Mouse (Mus musculus): ENCODE measurements around the gene Lrrk2.
"Not testable (repeated sequence)": the region's sequence is repeated elsewhere in the genome, so short reads cannot be mapped to it uniquely, and the experiment has no call there.

Gene Lrrk2

DNA sequence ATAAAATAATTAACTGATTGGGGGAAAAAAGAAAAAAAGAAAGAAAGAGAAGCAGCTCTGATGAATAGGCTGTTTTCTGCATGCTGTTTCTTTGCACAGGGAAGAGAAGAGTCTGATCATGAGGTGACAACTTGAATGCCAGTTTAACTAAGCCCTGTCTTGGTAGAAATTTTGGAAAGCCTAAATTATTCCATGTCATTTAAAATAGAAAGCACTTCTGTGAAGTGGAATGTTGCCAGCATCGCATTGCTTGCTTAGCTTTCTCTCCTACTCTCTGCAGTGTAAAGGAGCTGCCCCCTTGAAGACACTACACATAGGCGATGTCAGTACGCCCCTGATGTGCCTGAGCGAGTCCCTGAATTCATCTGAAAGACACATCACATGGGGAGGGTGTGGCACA, 133.5 kb downstream of the Lrrk2 start:
- no peak for DNase-seq (ENCODE audit: low read depth in 1 of 2, low spot score in 2 of 2)

DNA sequence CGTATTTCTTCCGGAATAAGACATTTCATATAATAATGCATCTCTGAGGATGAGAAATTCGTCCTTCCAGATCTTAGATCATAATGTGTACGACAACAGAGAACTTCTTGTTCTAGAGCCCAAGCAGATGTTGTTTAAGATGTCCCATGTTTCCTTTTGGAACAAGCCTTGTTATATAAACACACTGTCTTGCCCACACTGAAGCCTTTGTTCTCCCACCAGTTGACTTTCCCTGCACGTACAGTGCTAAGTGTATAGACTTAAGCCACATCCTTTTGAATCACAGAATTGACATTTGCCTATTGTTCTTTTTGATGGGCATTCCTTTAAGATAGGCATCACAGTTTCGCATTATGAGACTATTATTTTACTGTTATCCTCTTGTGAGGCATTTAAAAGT, 162.3 kb downstream of the Lrrk2 start:
- DNase-seq (ENCODE audit: low read depth in 1 of 2, low spot score in 2 of 2) = no peak

DNA sequence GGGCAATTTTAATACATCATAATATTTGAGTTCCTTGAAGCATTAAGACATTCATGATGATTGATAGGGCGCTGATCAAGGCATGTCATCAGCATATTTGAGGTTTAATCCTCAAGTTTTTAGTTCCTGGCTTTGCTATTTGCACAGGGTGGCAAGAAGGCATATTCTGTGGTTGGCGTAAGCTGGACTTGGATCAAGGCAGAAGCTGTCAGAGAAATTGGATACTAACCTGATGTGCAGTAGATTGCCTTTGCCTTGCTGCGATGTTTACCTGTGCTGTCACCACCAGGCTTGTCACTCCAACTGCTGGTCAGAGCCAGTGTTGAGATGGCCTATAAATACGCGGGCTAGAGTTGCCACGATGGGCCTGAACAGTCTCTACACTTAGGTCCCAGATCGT, 165.0 kb downstream of the Lrrk2 start, which contains the start of gene Smgc:
Smgc (plus strand) TSS at position 301 of the 400 bp plus-strand sequence.
- DNase-seq (ENCODE audit: low read depth in 1 of 2, low spot score in 2 of 2) = no peak

DNA sequence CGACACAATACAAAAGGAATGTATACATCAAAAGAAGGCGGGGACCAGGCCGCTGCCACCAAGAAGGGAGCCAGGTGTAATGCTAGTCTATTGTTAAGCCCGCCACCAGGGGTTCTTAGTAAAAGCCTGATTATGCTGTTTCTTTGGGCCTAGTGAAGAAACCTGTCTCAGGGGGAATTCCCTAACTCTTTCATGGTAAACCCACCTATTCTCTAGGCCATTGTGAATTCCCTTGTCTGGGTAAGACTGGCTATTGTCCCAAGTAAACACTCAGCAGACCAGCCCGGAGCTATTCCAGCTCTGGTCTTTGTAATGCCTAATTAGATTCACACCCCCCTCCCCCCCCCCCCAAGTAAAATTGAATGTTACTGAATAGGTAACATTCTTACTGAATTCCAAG, 191.2 kb downstream of the Lrrk2 start:
- not testable (repeated sequence) for DNase-seq (ENCODE audit: low read depth in 1 of 2, low spot score in 2 of 2)
